Mouse (Mus musculus) testis, adult 2 months (tissue): ENCODE data around the gene Zcrb1. TPM values are rescaled to one million over a fixed set of nuclear protein-coding genes. Genes with fewer than 3 reads are reported as not detected.
A peak's percentile ranks its signal among the peaks of the same experiment; 100 is the strongest.
"Not testable (repeated sequence)": the region's sequence is repeated elsewhere in the genome, so short reads cannot be mapped to it uniquely, and the experiment has no call there.

Source experiments
- H3K27ac ChIP-seq: fragments of 200-500 bp; 2 replicates; pipeline ENCODE4 v1.5.1; 2012; ENCODE audit warnings: low read depth, low read length; ENCODE audit not compliant: control insufficient read depth, insufficient read depth
- H3K27me3 ChIP-seq: fragments of 200-500 bp; 2 replicates; pipeline ENCODE4 v1.6.1; 2012; ENCODE audit warnings: mild to moderate bottlenecking, low read length, moderate library complexity; ENCODE audit not compliant: control insufficient read depth, insufficient read depth
- H3K36me3 ChIP-seq: fragments of 200-500 bp; 2 replicates; pipeline ENCODE4 v1.6.1; 2012; ENCODE audit warnings: mild to moderate bottlenecking, low read length; ENCODE audit not compliant: control insufficient read depth, insufficient read depth
- H3K4me1 ChIP-seq: fragments of 200-500 bp; 2 replicates; pipeline ENCODE4 v1.6.1; 2012; ENCODE audit warnings: low read length; ENCODE audit not compliant: control insufficient read depth, insufficient read depth
- H3K4me3 ChIP-seq: fragments of 200-500 bp; 2 replicates; pipeline ENCODE4 v1.5.1; 2012; ENCODE audit warnings: low read depth, mild to moderate bottlenecking, low read length, moderate library complexity, mixed read lengths; ENCODE audit not compliant: control insufficient read depth
- CTCF ChIP-seq: fragments of 200-500 bp; IDR thresholded peaks from 2 replicates; pipeline ENCODE4 v1.5.1; 2012; ENCODE audit warnings: low read depth, mild to moderate bottlenecking, inconsistent platforms, low read length, moderate library complexity; ENCODE audit not compliant: control insufficient read depth, insufficient read depth, insufficient replicate concordance
- POLR2A ChIP-seq: fragments of 200-500 bp; IDR thresholded peaks from 2 replicates; pipeline ENCODE4 v1.6.1; 2012; ENCODE audit warnings: low read depth, mild to moderate bottlenecking, inconsistent platforms, low read length, moderate library complexity; ENCODE audit not compliant: control insufficient read depth
- polyA plus RNA-seq: library from polyadenylated mRNA; depleted of rRNA; stranded (reverse); fragments of >200 nt; gene quantifications from 2 replicates; pipeline ENCODE4 v1.2.3, GENCODE M21; 2012

The Zcrb1 gene
- polyA plus RNA-seq, 1 experiment: 31.4 TPM

DNA sequence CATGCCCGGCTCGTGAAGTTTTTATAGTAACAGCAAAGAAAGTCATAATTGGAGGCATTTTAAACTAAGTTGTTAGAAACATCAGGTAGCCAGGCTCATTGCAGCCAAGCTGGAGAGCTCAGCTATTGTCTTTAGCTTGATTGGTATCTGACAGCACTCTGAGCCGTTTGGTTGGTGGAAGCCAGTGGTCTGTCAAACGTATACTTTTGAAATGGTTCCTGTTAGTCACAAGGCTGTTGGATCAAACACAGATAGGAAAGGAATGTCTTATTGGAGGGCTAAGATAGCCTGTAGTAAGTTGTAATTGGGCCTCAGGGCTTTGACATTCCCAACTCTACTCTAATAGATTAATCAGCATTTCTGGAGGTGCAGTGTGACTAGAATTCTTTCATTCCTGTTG lies 3.3 kb upstream of the Zcrb1 start:
- Histone ChIP-seq H3K27me3 (no peaks in the 10 kb centered on the region), H3K4me1 (peaks cover 5% of the 10 kb centered on the region), H3K4me3 (no peak overlapping the region), H3K27ac (no peak overlapping the region), H3K36me3 (no peaks in the 10 kb centered on the region)
- TF ChIP-seq CTCF (no peak), POLR2A (no peak)

DNA sequence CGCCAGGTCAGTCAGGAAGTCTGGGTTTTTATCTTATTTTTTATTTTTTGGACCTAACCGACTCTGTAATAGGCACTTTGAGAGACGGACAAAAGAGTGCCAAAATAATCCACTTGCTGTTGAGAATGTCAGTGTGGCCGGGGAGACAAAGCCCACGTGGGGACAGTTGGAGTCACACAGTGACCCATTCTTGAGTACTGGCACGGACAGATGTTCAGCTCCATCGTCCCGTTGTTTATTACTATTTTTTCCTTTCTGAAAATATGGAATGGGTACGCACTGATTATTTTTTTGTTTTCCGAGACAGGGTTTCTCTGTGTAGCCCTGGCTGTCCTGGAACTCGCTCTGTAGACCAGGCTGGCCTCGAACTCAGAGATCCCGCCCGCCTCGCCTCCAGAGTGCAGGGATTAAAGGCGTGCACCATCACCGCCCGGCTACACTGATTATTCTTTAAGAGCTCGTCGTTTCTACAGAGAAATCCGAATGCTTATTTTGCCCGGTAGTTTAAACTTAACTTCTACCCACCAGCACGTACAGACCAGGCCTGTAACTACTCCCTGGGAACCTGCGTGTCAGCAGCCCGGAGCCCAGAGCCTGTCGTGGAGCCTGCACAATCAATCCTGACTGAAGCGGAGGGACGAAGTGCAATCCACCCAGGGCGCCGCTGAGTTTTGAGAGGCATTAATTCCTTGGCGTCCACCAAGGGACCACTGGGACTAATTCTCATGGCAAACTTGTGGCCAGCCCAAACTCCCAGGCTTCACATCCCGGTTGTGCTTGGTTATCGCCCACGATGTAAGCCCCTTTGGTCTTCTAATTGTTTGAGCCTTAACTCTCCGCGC lies 786 bp upstream of the Zcrb1 start:
- H3K27ac ChIP-seq: peak overlapping the region; percentile 27

DNA sequence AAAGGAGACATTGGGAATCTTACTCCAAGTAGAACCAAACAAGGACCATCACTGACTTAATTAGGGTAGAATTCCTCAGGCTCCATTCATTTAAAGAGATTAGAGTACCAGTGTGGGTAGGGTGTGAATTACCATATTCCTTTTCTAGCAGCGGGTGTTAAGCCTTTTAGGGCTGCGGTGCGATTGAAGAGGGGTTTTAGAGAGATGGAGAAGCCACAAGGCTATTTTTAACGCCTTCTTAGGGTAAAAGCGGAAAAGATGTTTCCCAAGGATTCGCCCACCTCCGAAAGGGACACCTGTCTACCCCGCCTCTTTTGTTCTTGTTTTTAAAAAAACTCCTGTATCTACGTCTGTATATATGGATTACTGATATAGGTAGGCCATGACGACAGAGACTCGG lies 865 bp downstream of the Zcrb1 start:
- no peak for TF ChIP-seq CTCF
- Histone ChIP-seq H3K4me3 (no peak overlapping the region), H3K36me3 (no peaks in the 10 kb centered on the region), H3K27ac (no peak overlapping the region), H3K27me3 (no peaks in the 10 kb centered on the region), H3K4me1 (peaks cover 5% of the 10 kb centered on the region)

More for the DNA sequence above, 786 bp upstream of the Zcrb1 start:
- H3K27me3 ChIP-seq: no peaks in the 10 kb centered on the region
- peak overlapping the region; percentile 81 for H3K4me3 ChIP-seq
- TF ChIP-seq CTCF: no peak
- no peak for TF ChIP-seq POLR2A
- H3K4me1 ChIP-seq: peaks cover 5% of the 10 kb centered on the region
- no peaks in the 10 kb centered on the region for H3K36me3 ChIP-seq

DNA sequence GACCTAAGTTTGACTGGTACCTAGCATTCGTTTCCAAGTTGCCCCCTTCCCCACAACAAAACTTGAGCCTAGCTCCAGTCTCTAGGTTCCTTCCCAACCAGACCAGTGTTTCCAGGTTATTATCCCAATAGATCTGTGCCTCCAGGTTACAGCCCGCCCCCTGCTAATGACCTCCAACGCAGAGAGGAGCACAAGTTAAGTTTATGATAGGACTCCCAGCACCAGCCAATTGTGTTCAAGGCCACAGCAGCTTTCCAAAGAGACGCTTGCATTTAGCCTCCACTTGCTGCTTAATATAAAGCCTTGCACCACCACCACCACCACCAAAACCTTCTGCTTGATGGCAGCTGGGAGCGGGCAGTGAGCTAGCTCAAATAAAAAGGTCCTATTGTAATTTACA lies 16.8 kb downstream of the Zcrb1 start:
- Histone ChIP-seq H3K27ac (no peak overlapping the region), H3K36me3 (no peaks in the 10 kb centered on the region), H3K27me3 (no peaks in the 10 kb centered on the region), H3K4me1 (no peaks in the 10 kb centered on the region), H3K4me3 (no peak overlapping the region)
- TF ChIP-seq CTCF (no peak), POLR2A (no peak)

DNA sequence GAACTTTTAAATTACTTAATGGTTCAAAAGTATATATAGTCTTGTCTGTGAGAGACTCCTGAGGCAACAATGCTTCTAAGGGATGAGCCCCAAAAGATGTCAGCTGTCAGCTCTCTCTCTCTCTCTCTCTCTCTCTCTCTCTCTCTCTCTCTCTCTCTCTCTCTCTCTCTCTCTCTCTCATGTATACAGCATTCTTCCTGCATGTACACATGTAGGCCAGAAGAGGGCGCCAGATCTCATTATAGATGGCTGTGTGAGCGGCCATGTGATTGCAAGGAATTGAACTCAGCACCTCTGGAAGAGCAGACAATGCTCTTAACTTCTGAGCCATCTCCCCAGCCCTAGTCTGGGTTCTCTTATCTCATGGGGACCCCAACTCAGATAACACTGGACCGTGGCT lies 19.0 kb downstream of the Zcrb1 start:
- no peak overlapping the region for H3K4me3 ChIP-seq
- H3K27me3 ChIP-seq: no peaks in the 10 kb centered on the region
- no peak overlapping the region for H3K27ac ChIP-seq
- H3K36me3 ChIP-seq: no peaks in the 10 kb centered on the region
- TF ChIP-seq CTCF (no peak; the same call in 1 of the 2 replicates), POLR2A (no peak)
- no peaks in the 10 kb centered on the region for H3K4me1 ChIP-seq

DNA sequence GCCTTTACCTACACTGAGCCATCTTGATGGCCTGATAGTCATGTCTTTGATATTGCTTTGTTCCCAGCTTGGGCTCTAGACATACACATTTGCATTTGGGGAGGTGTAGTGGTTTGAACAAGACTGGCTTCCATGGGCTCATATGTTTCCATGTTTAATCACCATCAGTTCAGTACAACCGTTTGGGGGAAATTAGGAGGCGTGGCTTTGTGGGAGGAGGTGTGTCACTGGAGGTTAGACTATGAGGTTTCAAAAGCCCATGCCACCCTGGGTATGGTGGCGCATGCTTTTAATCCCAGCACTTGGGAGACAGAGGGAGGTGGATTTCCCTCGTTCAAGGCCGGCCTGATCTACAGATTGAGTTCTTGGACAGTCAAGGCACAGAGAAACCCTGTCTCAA lies 22.4 kb downstream of the Zcrb1 start:
- TF ChIP-seq POLR2A (no peak), CTCF (no peak)
- no peak overlapping the region for H3K4me3 ChIP-seq

DNA sequence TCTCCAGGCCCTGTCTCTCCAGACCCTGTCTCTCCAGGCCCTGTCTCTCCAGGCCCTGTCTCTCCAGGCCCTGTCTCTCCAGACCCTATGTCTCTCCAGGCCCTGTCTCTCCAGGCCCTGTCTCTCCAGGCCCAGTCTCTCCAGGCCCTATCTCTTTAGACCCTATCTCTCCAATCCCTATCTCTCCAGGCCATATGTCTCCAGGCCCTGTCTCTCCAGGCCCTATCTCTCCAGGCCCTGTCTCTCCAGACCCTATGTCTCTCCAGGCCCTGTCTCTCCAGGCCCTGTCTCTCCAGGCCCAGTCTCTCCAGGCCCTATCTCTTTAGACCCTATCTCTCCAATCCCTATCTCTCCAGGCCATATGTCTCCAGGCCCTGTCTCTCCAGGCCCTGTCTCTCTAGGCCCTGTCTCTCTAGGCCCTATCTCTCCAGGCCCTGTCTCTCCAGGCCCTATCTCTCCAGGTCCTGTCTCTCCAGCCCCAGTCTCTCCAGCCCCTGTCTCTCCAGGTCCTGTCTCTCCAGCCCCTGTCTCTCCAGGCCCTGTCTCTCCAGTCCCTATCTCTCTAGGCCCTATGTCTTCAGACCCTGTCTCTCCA lies 25.5 kb downstream of the Zcrb1 start:
- not testable (repeated sequence) for H3K27me3 ChIP-seq, H3K36me3 ChIP-seq, H3K4me3 ChIP-seq, H3K27ac ChIP-seq, H3K4me1 ChIP-seq

More for the DNA sequence above, 22.4 kb downstream of the Zcrb1 start:
- Histone ChIP-seq H3K27me3 (no peaks in the 10 kb centered on the region), H3K4me1 (no peaks in the 10 kb centered on the region), H3K27ac (no peak overlapping the region), H3K36me3 (no peaks in the 10 kb centered on the region)
